Mouse (Mus musculus): ENCODE measurements around the gene Apod.

- TF ChIP-seq POLR2A (IDR thresholded peaks at IDR 0.05; ENCODE audit: control insufficient read depth, extremely low read depth, insufficient read depth, low read length, poor library complexity) (no peak), CTCF (IDR thresholded peaks at IDR 0.05; ENCODE audit: borderline replicate concordance, control insufficient read depth, extremely low read depth, insufficient read depth, low read length, poor library complexity) (no peak)
Measured at GRCm38 (mm10) chr16:31347581-31347980, 33.0 kb upstream of the Apod start.
